Mouse (Mus musculus): Measurements from ENCODE around the gene Adamts4.
A peak's percentile ranks its signal among the peaks of the same experiment; 100 is the strongest.
"Not testable (repeated sequence)": the region's sequence is repeated elsewhere in the genome, so short reads cannot be mapped to it uniquely, and the experiment has no call there.

Adamts4 gene

GRCm38 (mm10) chr1:171280250-171280915 is 30.2 kb downstream of the Adamts4 start:
- DNase-seq = no peak

- peak; percentile 92 to 94 for DNase-seq
Measured at GRCm38 (mm10) chr1:171280916-171281527, 30.8 kb downstream of the Adamts4 start, which contains the start of gene Ppox. Gene Ppox, minus strand, starts transcription at chr1:171281186.

- DNase-seq = peak; percentile 83 to 86
Measured at GRCm38 (mm10) chr1:171281528-171281923, 31.3 kb downstream of the Adamts4 start.

GRCm38 (mm10) chr1:171282086-171282805 is 32.0 kb downstream of the Adamts4 start:
- peak in 1 of 2 experiments; percentile 8 for DNase-seq

GRCm38 (mm10) chr1:171283188-171284160 is 33.3 kb downstream of the Adamts4 start:
- peak in 1 of 2 experiments; percentile 5 for DNase-seq

- DNase-seq = no peak
Measured at GRCm38 (mm10) chr1:171284491-171284890, 34.3 kb downstream of the Adamts4 start.

- no peak for DNase-seq
Measured at GRCm38 (mm10) chr1:171285096-171285892, 35.1 kb downstream of the Adamts4 start.

GRCm38 (mm10) chr1:171286517-171286916 is 36.3 kb downstream of the Adamts4 start:
- no peak for DNase-seq

GRCm38 (mm10) chr1:171287136-171288081 is 37.2 kb downstream of the Adamts4 start, which contains the start of gene Usp21:
Gene Usp21, minus strand, starts transcription at chr1:171287991.
- DNase-seq = peak; percentile 94 to 96

GRCm38 (mm10) chr1:171288328-171288727 is 38.1 kb downstream of the Adamts4 start:
- DNase-seq = no peak

GRCm38 (mm10) chr1:171293351-171293750 is 43.1 kb downstream of the Adamts4 start:
- DNase-seq = no peak

GRCm38 (mm10) chr1:171293906-171294297 is 43.7 kb downstream of the Adamts4 start:
- no peak for DNase-seq

GRCm38 (mm10) chr1:171294298-171295062 is 44.3 kb downstream of the Adamts4 start, which contains the start of gene Ufc1:
Gene Ufc1, minus strand, starts transcription at chr1:171295024.
- DNase-seq = peak; percentile 85 to 91

- DNase-seq = no peak
Measured at GRCm38 (mm10) chr1:171295063-171295402, 44.8 kb downstream of the Adamts4 start.

- DNase-seq = peak in 1 of 2 experiments; percentile 30
Measured at GRCm38 (mm10) chr1:171298226-171298625, 48.0 kb downstream of the Adamts4 start.

GRCm38 (mm10) chr1:171306157-171306556 is 55.9 kb downstream of the Adamts4 start:
- not testable (repeated sequence) for DNase-seq

GRCm38 (mm10) chr1:171309321-171309720 is 59.1 kb downstream of the Adamts4 start:
- no peak for DNase-seq

Data from cerebellum, postnatal 25 days (tissue).